ENCODE assay signal across 8 mouse cellular contexts in the genomic region with DNA sequence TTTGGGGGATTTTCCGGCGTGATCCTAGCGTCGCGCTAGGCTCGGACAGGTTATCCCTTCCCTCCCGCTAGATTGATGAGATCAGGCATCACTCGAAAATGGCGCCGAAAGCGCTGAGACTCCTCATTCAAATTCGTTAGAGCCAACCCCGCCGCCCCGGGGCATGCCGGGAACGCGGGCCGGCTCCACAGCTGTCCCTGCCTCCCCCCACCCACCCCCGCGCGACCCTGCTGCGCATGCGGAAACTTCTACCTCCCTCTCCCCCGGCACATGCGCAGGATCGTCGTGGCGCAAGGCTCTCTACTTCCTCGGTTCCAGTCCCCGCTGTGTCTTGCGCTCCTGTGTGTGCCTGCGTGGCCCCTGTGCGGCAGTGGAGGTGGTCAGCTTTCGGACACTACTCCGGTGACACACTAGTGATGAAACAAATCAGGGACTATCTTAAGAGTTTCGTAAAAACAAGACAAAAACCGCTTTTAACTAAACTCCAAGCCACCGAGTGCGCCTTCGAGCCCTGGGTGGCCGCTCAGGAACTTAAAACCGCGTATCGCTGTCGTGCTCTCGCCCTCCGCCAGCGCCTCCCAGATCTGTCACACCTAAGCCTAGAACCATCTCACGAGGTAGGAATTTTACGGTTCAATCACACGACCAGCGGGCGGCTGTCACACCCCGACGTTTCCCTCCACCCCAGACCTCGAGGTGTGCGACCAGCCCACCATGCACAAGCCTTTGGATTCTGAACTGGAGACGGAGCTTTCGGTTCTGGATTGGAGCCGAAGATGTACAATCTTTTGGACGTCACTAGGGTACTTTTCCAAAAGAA. TPM values are rescaled to one million over a fixed set of nuclear protein-coding genes. Genes with fewer than 3 reads are reported as not detected.
DNase-seq lines count a peak whose midpoint lies in the region; ATAC-seq and TF ChIP-seq lines count a peak whose summit lies in the region.

No protein-coding gene starts in this region.

- H3K36me3 ChIP-seq in heart, embryonic 15.5 days = no peaks in the 10 kb centered on the region
- H3K36me3 ChIP-seq in liver, embryonic 14.5 days (replicated peaks; ENCODE audit: control insufficient read depth, insufficient read depth, low read depth) = no peaks in the 10 kb centered on the region
- H3K36me3 ChIP-seq in neural tube, embryonic 11.5 days (ENCODE audit: control insufficient read depth, insufficient read depth, low read length) = no peaks in the 10 kb centered on the region
- H3K36me3 ChIP-seq in stomach, postnatal 0 days (ENCODE audit: control insufficient read depth, insufficient read depth, low read length) = no peaks in the 10 kb centered on the region

- peak overlapping the region; percentile 75 for H3K4me2 ChIP-seq in heart, embryonic 15.5 days
- H3K4me2 ChIP-seq in liver, embryonic 14.5 days (ENCODE audit: low read depth) = peak overlapping the region; percentile 71
- peak overlapping the region; percentile 50 for H3K4me2 ChIP-seq in neural tube, embryonic 11.5 days (ENCODE audit: low read depth)
- peak overlapping the region; percentile 82 for H3K4me2 ChIP-seq in stomach, postnatal 0 days (replicated peaks; ENCODE audit: low read depth)

- peaks cover 11% of the 10 kb centered on the region; the same call in 1 of the 2 replicates for H3K4me1 ChIP-seq in heart, embryonic 15.5 days (replicated peaks)
- H3K4me1 ChIP-seq in liver, embryonic 14.5 days (replicated peaks; ENCODE audit: control insufficient read depth in 2 of 2, insufficient read depth in 2 of 2, low read length in 1 of 2) = peaks cover 9 to 14% of the 10 kb centered on the region in 2 experiments
- H3K4me1 ChIP-seq in neural tube, embryonic 11.5 days (ENCODE audit: control insufficient read depth, insufficient read depth, low read length) = no peaks in the 10 kb centered on the region
- no peaks in the 10 kb centered on the region for H3K4me1 ChIP-seq in stomach, postnatal 0 days (replicated peaks; ENCODE audit: control insufficient read depth, insufficient read depth)

- H3K4me3 ChIP-seq in heart, embryonic 15.5 days = peak overlapping the region; percentile 93
- peak overlapping the region; percentile 87 to 93 for H3K4me3 ChIP-seq in liver, embryonic 14.5 days (ENCODE audit: insufficient read depth in 1 of 2, low read depth in 2 of 2, low read length in 2 of 2)
- H3K4me3 ChIP-seq in neural tube, embryonic 11.5 days (ENCODE audit: low read depth, low read length) = peak overlapping the region; percentile 70
- H3K4me3 ChIP-seq in stomach, postnatal 0 days (ENCODE audit: low read depth, low read length) = peak overlapping the region; percentile 87

- peak overlapping the region; percentile 87 for H3K9ac ChIP-seq in heart, embryonic 15.5 days
- H3K9ac ChIP-seq in liver, embryonic 14.5 days (replicated peaks) = peak overlapping the region; percentile 99
- H3K9ac ChIP-seq in neural tube, embryonic 11.5 days (ENCODE audit: low read length) = peak overlapping the region; percentile 78
- H3K9ac ChIP-seq in stomach, postnatal 0 days (ENCODE audit: low read length) = peak overlapping the region; percentile 89

- peak; percentile 93 for DNase-seq in c-Kit-negative CD71-positive TER-119-positive erythroid progenitor cells, embryonic 14.5 days (ENCODE audit: low read depth, low spot score)
- peak; percentile 89 for DNase-seq in fibroblast of lung, adult 2 months (ENCODE audit: low read depth)
- peak; percentile 97 to 99 for DNase-seq in kidney, postnatal 25 days
- DNase-seq in liver, embryonic 14.5 days (ENCODE audit: low read depth in 3 of 3, low spot score in 3 of 3) = peak; percentile 94
- DNase-seq in neural tube, embryonic 11.5 days (ENCODE audit: low spot score) = peak; percentile 99
- DNase-seq in stomach, postnatal 0 days (ENCODE audit: low spot score) = peak; percentile 99

- TF ChIP-seq CTCF in liver, embryonic 14.5 days (IDR thresholded peaks at IDR 0.05; ENCODE audit: low read depth) = peak; percentile 10; the same call in 1 of the 2 replicates
- no peak; the same call in 1 of the 2 replicates for TF ChIP-seq CTCF in stomach, postnatal 0 days (IDR thresholded peaks at IDR 0.05; ENCODE audit: low read depth)

- TF ChIP-seq EP300 in liver, embryonic 14.5 days (IDR thresholded peaks at IDR 0.05; ENCODE audit: low read depth) = peak; percentile 24; the same call in 1 of the 2 replicates
- TF ChIP-seq EP300 in stomach, postnatal 0 days (optimal IDR thresholded peaks at IDR 0.05) = no peak

- WGBS in heart, embryonic 15.5 days = 2% methylated on average over 62 of the region's 62 CpGs
- WGBS in liver, embryonic 14.5 days (ENCODE audit: insufficient replicate concordance) = under 1% methylated on average over 62 of the region's 62 CpGs
- WGBS in neural tube, embryonic 11.5 days = 2% methylated on average over 62 of the region's 62 CpGs
- 1% methylated on average over 62 of the region's 62 CpGs for WGBS in stomach, postnatal 0 days

- ATAC-seq in CD4-positive, CD25-positive, alpha-beta regulatory T cell, adult 4 months = peak; percentile 81
- peak; percentile 92 for ATAC-seq in heart, embryonic 15.5 days (replicated peaks; ENCODE audit: insufficient number of reproducible peaks, insufficient read depth, low FRiP score, low read depth)
- peak; percentile 89 for ATAC-seq in liver, embryonic 14.5 days (ENCODE audit: insufficient read depth)
- ATAC-seq in neural tube, embryonic 11.5 days (ENCODE audit: insufficient read depth, low FRiP score, low TSS enrichment) = peak; percentile 91
- peak; percentile 95 for ATAC-seq in stomach, postnatal 0 days (ENCODE audit: low FRiP score, low TSS enrichment)

- H3K9me3 ChIP-seq in heart, embryonic 15.5 days (replicated peaks) = no peaks in the 10 kb centered on the region
- H3K9me3 ChIP-seq in liver, embryonic 14.5 days (ENCODE audit: control insufficient read depth, low read length) = no peaks in the 10 kb centered on the region
- H3K9me3 ChIP-seq in neural tube, embryonic 11.5 days (ENCODE audit: control insufficient read depth, low read length) = no peaks in the 10 kb centered on the region
- no peaks in the 10 kb centered on the region for H3K9me3 ChIP-seq in stomach, postnatal 0 days (ENCODE audit: control insufficient read depth, low read length)

- H3K27ac ChIP-seq in heart, embryonic 15.5 days = peak overlapping the region; percentile 95
- peak overlapping the region; percentile 78 for H3K27ac ChIP-seq in liver, embryonic 14.5 days
- H3K27ac ChIP-seq in neural tube, embryonic 11.5 days (ENCODE audit: low read depth, low read length) = peak overlapping the region; percentile 95
- peak overlapping the region; percentile 95 for H3K27ac ChIP-seq in stomach, postnatal 0 days (replicated peaks)

- no peaks in the 10 kb centered on the region for H3K27me3 ChIP-seq in heart, embryonic 15.5 days
- H3K27me3 ChIP-seq in liver, embryonic 14.5 days (ENCODE audit: control insufficient read depth, insufficient read depth, low read length) = no peaks in the 10 kb centered on the region
- H3K27me3 ChIP-seq in neural tube, embryonic 11.5 days (ENCODE audit: control insufficient read depth, insufficient read depth, low read length) = no peaks in the 10 kb centered on the region
- no peaks in the 10 kb centered on the region for H3K27me3 ChIP-seq in stomach, postnatal 0 days (ENCODE audit: control insufficient read depth, insufficient read depth, low read length)

RNA-seq across cellular contexts. Expression of a gene that starts 41.6 kb away (rescaled TPM):
- polyA plus RNA-seq in CD4-positive, CD25-positive, alpha-beta regulatory T cell, adult 4 months (2017; shearing (Covaris generic)) = 1 to 10 TPM in 1 of 2 experiments, under 1 TPM in 1; 0.52 to 1.0 TPM
- polyA plus RNA-seq in heart, embryonic 15.5 days (2015; fragmentation: Nextera tagmentation; extraction: Ambion mirVana) = 0.28 and 0.47 TPM in 2 replicates
- polyA plus RNA-seq in liver, embryonic 14.5 days (2012; rRNA removed) = 0.08 and 0.13 TPM in 2 replicates
- 0.19 and 0.25 TPM in 2 replicates for polyA plus RNA-seq in liver, embryonic 14.5 days (2014; fragmentation: Nextera tagmentation; extraction: Ambion mirVana)
- 1.0 and 1.2 TPM in 2 replicates for polyA plus RNA-seq in neural tube, embryonic 11.5 days (2014; fragmentation: Nextera tagmentation; extraction: Ambion mirVana)
- polyA plus RNA-seq in stomach, postnatal 0 days (2015; fragmentation: Nextera tagmentation; extraction: Ambion mirVana) = 0.29 TPM in 2 replicates

RNA-seq across cellular contexts. Expression of a gene that starts 50.8 kb away (rescaled TPM):
- 1 to 10 TPM; 8.9 TPM for polyA plus RNA-seq in CD4-positive, CD25-positive, alpha-beta regulatory T cell, adult 4 months (2017; shearing (Covaris generic))
- polyA plus RNA-seq in heart, embryonic 15.5 days (2015; fragmentation: Nextera tagmentation; extraction: Ambion mirVana) = 12.7 and 14.1 TPM in 2 replicates
- 1.9 and 2.7 TPM in 2 replicates for polyA plus RNA-seq in liver, embryonic 14.5 days (2012; rRNA removed)
- polyA plus RNA-seq in liver, embryonic 14.5 days (2014; fragmentation: Nextera tagmentation; extraction: Ambion mirVana) = 4.0 and 4.3 TPM in 2 replicates
- polyA plus RNA-seq in neural tube, embryonic 11.5 days (2014; fragmentation: Nextera tagmentation; extraction: Ambion mirVana) = 29.7 and 29.9 TPM in 2 replicates
- polyA plus RNA-seq in stomach, postnatal 0 days (2015; fragmentation: Nextera tagmentation; extraction: Ambion mirVana) = 25.6 and 26.1 TPM in 2 replicates

Comparison
In these comparisons a context has a peak if more than half of its experiments do, and no peak if none do; other contexts are left out.
1. Peak in every context shown above with its lines: DNase-seq, ATAC-seq, H3K4me3 ChIP-seq and H3K27ac ChIP-seq.